Mouse (Mus musculus) megakaryocyte, embryonic 14.5 days (primary cell): ENCODE results near the gene Cd44.

ENCODE experiments used
- FLI1 ChIP-seq: IDR thresholded peaks from 2 replicates; pipeline ENCODE4 v1.6.1; 2012; ENCODE audit warnings: low read length, inconsistent platforms, mixed read lengths
- GATA1 ChIP-seq: IDR thresholded peaks from 3 replicates; pipeline ENCODE4 v1.6.1; 2012; ENCODE audit warnings: mixed read lengths, low read length, inconsistent platforms, borderline replicate concordance

GRCm38 (mm10) chr2:102934834-102935233 is 33.4 kb upstream of the Cd44 start:
- TF ChIP-seq GATA1 (no peak), FLI1 (no peak)
